Mouse (Mus musculus) spleen, embryonic (tissue): Measurements from ENCODE around the gene Atxn7l1.

Experiments used
- CTCF ChIA-PET: fragments of 350-600 bp; sonication (Branson Sonifier 250); formaldehyde crosslinking; loops from one replicate; lab custom pipeline; 2022; lab: Charles Lee

Atxn7l1 gene

DNA sequence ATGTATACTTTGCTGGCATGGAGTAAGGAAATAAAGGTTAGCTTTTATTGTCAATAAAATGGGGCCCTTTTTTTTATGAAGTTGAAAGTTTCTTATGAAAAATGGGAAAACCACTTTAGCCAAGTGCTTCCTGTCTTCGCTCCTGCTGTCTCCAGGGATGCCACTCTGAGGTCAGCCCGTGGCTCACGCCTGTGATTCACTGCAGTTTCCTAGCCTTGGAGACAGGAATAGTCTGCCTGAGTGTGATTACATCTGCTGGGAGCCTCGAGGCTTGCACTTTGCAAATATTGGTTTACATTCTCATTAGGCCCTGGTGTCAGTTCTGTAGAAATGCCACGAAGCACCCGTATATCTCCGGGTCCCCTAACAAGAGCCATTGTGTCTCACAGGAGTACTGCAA lies 74.7 kb downstream of the Atxn7l1 start:
- CTCF ChIA-PET: no interaction called here

DNA sequence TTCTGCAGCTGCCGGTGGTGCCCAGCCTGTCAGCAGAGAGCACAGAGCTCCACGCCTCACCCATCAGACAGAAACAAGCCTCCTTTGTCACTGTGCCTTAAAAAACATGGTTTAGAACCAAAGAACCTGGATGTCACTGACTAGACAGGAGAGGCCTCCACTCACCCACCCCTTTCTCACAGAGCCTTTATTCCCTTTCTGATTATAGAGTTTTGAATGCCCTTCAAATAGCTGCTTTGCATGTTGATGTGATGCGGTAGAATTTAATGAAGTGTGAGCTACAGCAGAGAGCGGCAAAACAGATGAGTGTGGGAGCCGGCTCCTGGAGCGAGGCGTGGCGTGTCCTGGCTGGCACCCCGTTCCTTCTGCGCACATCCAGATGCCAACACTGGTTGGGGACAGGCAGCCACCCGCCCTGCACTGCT lies 77.6 kb downstream of the Atxn7l1 start:
- CTCF ChIA-PET: no interaction called here

DNA sequence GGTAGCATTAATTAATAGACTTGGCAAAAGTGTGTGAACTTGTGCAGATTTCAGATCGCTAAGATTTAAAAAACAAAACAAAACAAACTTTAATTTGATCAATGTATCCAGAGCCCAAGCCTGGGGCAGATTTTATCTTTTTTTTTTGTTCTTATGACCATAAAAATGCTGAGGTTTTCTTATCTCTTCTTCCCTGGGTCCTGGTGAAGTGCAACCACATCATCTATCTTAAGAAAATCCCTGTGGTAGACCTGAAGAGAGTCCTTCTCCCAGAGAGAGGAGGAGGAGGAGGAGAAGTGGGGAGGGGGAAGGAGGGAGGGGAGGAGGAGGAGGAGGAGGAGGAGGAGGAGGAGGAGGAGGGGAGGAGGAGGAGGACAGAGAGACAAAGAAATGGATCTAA lies 78.5 kb downstream of the Atxn7l1 start:
- CTCF ChIA-PET: interaction anchor here (0.7 kb wide), 1 partner anchor 233 kb away, joined by 9 read pairs; no protein-coding TSS in a partner anchor

DNA sequence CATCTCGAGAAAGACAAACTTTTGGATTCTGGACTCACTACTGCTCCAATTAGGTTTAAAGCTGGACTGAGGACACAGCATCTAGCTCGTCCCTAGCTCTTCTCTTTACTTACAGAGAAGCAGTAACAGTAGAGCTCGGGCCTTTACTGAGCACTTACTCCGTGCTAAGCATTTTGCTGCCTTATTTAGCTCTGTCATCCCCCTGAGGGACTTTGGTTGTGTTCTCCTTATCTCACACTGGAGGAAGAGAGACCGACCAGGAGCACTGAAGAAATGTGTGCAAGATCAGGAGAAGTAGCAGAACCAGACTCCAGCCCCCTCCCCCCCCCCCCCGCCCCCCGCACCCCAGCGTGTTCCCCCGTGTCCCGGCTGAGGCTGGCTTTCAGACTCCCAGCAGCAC lies 79.1 kb downstream of the Atxn7l1 start:
- CTCF ChIA-PET: interaction anchor here (0.7 kb wide), 1 partner anchor 234 kb away, joined by 9 read pairs; no protein-coding TSS in a partner anchor

DNA sequence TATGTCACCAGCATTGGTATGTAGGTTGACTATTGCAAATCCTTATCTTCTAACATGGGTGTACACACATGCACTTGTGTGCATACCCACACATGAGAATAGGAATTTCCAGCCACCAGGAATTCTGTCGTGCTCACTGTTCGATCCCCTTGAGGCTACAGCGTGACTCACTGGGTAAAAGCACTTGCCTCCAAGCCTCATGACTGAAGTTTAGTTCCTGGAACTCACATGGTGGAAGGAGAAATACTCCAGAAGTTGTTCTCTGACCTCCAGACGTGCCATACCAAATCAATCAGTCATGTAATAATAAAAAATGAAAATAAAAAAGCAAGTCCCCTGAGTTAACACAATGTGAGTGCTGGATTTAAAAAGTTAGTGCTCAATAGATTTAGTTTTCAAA lies 87.8 kb downstream of the Atxn7l1 start:
- CTCF ChIA-PET: no interaction called here

DNA sequence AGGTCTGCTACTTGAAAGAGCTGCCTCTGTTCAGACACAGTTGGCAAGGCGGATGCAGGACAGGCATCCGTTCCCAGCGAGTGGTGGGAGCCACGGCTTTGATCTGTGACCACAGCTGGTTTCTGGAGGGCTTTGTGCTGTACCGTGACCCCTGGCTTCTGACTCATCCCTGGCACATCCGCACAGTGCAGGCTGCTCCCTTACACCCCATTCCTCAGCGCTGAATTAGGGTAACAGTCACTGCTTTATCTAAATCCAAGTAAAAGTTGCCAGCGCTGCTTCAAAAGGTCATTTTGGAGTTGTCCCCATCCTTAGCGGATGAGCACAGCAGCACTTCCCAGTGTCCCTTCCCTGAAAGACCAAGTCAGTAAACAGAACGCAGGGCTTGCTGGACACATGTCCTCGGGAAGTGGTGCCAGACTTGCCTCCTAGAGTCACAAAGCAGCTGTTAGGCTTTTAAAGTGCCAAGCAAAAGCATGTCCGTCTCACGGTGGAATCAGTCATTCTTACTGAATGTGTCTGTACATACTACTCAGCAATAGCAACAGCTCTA lies 88.4 kb downstream of the Atxn7l1 start:
- CTCF ChIA-PET: no interaction called here

DNA sequence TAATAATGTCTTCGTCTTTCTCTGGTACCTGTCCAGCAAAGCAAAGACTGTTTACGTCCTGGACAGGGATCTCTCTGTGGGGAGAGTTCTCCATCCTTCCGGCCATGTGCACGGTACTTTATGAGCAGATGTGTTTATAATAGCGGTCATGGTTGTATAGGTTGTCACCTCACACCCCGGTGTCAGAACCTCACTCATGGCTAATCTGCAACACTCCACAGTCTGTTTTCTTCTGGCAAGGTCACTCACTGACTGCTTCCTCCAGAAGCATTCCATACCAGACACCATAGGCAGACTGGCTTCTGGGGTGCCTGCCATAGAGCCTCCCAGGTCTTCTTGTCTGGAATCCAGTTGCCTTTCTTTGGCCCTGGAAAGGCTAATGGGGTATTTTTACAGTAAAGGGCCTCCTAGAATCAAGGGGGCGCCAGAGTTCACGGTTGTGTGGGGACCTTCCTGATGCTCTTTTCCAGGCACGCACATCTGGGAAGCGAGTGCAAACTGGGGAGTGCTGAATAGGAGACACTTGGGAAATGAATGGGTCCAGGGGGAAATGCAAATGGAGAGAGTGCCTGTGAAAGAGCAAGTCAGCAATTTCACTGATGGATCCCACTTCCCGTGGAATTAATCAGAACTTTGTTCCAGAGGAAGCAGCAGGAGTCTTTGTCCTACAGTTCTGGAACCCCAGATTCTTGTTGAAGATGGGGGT lies 89.0 kb downstream of the Atxn7l1 start:
- CTCF ChIA-PET: no interaction called here

DNA sequence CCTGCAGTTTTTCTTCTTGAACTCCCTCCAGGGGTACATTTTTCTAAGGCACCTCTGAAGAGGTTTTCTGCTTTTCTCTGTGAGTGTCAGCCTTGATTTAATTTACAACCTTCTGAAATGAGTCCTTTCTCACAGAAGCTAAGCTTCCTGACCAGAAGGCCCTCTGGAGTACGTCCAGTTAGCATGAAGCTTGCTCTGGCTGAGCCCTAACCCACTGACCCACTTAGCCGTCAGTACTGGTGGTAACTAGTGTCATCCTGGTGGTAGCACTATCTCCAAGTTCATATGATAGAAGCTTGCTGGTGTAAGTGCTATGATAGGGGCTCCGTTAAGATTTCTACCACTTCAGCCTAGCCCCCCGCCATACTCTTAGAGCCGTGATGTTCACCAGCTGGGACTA lies 89.6 kb downstream of the Atxn7l1 start:
- CTCF ChIA-PET: no interaction called here

DNA sequence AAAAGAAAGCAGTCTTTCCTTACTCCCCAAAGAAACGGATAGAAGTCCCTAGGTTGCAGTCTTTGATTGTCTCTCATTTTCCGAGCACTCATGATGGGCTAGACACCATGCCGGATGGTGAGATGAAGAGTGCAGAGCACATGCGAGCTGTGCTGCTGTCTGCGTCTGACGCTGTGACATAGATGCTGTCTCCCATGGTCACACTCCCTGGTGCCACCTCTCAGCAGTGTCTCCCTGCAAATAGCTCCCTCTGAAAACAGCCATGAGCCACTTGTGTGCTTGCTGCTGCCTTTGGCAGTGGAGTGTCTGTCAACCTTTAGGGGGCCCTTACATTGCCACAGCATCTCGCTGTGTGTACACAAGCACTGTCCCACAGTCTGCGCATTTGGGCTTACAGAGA lies 95.2 kb downstream of the Atxn7l1 start:
- CTCF ChIA-PET: no interaction called here

DNA sequence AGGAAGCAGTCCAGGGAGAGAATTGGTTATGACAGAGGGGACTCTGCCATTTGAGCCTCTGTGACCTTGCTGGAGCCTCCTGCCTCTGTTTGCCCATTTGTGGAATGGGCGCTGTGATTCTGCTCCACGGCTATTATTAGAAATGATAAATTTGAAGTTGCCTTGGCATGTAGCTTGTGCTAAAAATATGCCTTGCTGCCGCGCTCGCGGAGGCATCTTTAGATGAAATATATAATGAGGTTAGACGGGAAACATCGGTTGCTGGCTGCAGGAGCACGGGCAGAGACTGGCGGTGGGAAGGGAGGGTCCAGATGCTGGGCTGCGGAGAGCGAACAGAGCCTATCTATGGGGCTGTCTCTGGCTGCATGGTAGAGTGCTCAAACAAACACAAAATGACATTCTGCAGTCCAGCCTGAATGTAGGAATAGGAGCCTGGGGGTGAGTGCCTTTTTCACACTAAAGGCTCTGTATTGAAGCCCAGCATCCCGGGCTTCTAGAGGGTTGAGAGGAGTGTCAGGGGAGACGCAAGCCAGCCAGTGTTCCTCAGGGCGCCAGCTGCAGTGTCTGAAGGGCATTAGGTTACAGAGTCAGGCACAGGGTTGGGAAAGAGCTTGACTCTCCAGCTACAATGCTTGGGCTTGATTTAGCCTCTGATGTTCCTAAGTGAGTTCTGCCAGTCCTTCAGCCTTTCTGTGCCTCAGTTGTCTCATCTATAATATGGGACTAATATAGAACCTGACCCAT lies 96.8 kb downstream of the Atxn7l1 start:
- CTCF ChIA-PET: no interaction called here

DNA sequence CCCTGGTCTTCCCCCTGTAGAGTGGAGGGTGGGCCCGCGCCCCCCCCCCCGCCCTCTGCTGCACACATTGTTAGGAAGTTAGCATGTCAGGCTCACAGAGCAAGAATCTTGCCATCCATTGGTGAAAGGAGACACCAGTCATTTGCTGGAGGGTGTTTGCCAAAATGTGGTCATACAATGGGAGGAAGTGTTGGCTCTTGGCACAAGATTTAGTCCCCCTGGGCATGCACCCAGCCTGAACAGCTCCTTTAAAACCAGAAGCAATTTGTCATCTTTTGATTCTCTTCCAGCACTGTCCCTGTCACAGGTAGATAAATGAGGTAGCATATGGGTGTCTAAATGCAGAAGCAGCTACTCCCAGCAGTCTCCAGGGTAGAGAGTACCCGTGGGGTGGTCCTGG lies 98.0 kb downstream of the Atxn7l1 start:
- CTCF ChIA-PET: no interaction called here

DNA sequence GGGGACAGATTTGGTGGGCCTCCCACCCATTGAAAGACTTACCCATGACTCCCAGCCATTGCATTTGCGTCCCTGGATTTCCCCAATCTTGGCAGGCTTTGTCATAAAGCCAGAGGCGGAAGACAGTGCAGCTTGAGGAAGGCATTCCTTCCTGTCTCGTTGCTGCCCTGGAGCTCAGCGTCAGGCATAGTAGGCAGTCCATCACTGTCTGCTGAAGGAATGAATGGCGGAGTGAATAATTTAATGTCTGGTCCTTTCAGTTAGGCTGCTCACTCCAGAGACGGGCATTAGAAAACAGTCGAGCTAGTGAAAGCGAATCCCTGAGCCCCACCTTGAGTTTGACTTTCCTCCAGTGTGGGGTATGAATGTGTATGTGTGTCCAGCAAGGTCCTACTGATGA lies 99.4 kb downstream of the Atxn7l1 start:
- CTCF ChIA-PET: no interaction called here

DNA sequence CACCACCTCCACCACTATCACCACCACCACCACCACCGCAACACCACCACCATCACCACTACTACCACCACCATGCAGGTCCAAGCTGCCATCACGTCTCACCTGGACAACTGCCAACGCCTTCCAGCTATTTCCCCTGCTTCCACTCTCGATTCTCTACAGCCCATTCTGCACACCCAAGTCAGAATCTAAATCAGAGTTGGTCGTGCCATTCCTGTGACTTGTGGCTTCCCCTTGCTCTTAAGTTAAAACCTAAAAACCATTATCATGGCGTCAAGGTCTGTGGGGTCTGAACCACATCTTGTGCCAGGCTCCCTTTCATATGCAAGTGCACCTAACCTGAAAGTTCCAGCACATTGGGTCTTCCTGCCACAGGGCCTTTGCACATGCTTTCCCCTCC lies 102.7 kb downstream of the Atxn7l1 start:
- CTCF ChIA-PET: no interaction called here

DNA sequence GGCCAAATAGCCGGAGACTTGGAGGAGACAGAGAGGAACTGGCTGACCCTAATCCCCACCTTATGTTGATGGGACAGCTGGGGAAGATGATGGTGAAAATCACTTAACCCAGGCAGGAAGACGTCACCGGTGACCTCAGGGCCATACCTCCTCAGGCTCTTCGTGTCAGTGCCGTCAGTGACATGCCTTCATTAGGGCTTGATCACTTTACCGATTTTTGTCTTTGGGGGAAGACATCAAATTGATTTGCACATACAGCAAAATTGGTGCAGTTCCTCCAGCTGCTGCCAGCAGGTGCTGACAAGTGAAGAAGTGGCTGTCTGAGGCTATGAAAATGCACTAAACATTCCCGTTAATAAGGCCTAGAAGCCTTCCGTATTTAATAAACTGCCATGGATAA lies 103.9 kb downstream of the Atxn7l1 start:
- CTCF ChIA-PET: no interaction called here

DNA sequence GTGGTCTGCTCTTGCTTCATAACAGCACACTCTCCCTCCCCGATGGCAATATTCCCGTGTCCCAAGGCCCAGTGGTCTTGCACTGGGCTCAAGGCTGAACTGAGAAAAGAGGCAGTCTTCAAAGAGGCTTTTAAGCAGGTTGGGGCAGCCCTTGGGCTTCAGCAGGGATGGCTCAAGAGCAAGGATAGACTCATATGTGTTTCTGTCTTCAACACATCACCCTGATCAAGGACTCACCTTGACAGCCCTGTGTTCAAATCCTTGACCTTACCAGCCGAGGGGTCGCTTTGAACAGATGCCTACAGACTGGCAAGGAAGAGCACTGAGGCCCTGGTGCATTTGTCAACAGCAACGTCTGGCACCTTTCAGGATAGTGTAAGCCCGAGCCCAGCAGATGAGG lies 105.1 kb downstream of the Atxn7l1 start:
- CTCF ChIA-PET: no interaction called here

DNA sequence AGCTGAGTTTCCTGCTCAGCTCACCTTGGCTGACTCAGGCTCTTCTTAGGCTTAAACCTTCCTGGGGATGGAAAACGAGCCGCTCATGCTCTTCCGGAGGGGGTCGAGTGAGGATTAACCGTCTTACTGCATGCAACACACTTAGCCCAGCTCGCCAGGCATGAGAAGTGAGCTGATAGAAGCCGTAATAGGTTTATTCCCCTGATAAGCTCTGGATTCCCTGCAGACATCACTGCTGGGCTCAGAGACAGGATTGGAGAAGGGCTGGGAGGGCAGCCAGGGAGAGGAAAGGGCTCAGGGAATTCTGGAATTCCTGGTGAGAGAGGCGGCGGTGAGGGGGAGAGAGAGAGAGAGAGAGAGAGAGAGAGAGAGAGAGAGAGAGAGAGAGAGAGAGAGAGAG lies 105.7 kb downstream of the Atxn7l1 start:
- CTCF ChIA-PET: no interaction called here

DNA sequence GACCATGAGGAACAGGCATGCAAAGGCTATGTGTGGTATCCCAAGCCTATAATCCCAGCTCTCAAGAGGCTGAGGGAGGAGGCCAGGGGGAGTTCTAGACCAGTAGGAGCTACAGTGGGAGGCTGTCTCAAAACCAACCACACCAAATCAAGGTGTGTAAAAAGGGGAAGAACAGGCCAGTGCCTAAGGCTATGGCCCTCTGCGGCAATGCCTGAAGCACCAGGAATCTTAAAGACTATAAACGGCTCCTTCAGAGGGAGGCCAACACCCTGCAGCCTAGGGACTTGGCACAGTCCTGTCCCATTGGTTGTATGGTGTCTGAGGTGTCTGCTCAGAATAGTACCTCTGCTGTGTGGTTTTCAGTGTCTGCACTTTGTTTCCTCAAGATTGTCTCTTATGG lies 107.8 kb downstream of the Atxn7l1 start:
- CTCF ChIA-PET: interaction anchor here (0.5 kb wide), 1 partner anchor 1826 kb away, joined by 3 read pairs; no protein-coding TSS in a partner anchor

DNA sequence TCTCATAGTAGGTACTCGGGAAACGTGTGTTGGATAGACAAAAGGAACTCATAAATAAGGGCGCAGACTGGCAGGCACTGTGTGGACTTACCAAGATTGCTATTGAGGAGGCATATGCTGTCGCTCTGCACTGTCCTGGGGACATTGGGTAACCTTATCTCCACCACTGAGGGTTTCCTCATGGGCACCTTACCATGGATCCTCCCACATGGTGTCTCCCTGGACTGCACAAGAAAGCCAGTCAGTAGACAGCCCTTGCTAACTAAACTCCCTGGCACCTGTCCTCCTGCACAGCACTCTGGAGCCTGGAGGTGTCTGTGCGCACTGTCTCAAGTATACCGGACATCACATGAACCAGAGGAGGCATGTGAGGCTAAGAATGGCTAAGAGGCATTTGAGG lies 108.9 kb downstream of the Atxn7l1 start:
- CTCF ChIA-PET: no interaction called here

DNA sequence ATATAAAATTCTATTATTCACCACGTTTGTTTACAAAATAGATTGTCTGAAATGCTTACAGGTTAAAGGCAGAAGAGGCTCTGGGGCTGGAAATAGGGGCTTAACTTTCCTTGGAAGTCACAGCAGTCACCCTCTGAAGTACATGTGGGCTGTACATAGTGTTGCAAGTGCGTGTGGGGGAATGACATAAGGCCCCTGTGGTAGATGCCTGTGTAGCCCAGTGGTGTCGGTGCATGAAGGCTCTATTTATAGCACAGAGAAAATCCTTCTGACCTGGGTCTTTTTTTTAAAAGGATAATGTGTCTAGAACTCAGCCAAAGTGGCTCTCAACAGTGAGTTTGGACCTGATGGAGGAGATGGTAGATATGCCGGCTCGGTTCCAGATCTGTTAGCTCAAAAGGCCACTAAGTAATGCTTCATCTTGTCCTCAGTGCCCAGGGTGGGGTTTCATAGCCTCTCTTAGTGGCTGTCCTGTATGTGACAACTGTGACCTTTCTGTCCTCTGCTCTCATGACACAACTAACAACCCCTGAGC lies 111.6 kb downstream of the Atxn7l1 start:
- CTCF ChIA-PET: no interaction called here

DNA sequence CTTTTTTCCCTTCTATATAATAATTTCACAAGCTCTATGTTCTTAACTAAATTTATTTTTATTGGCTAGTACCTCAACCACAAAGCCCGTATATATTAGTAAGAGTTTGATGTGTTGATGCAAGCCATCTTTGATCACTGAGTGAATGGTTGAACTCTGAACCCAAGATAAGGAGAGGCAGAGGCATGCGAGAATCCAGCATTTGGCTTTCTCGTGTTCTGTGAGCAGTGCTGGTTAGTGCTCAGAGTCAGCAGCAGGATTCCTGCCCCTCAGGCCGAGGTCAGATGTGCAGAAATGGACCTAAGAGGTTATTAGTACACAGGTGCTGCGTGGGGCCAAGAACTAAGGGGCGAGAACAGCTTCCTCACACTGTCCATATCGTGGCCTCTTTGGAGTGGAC lies 113.1 kb downstream of the Atxn7l1 start:
- CTCF ChIA-PET: no interaction called here

DNA sequence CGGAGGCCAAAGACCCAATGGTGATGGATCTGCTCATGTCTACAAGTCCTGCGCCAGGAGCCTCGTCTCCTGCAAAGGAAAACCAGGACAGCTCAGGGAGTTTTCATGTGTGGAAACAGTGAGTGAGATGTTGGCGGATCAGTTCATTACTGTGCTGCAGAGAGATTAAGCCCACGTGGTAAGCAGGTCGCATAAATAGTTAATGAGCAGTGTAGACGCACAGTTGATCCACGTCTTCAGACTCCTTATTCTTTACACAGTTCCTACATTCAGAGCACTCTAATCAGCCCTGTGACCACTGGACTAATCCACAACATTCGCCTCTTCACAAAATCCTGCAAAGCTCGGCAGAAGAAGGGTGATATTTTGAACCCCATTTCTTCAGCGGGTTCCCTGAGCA lies 118.4 kb downstream of the Atxn7l1 start:
- CTCF ChIA-PET: no interaction called here

DNA sequence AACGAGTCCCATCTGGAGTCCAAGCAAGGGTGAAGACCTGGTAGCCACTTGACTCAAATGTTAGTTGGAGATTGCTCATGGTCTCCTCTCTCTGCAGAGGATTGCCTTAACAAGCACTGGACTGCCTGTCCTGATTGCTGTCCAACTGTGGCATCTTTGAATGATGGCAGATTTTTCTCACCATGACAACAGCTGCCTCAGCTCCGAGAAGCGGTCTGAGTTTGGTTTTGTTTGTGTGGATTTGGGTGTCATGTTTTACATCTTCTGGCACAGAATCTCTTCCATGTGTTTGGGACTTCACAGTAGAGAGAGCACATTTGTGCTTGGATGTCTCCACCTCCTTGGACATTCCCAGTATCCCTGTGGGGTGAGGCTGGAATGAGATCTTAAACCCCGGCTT lies 120.5 kb downstream of the Atxn7l1 start:
- CTCF ChIA-PET: no interaction called here

DNA sequence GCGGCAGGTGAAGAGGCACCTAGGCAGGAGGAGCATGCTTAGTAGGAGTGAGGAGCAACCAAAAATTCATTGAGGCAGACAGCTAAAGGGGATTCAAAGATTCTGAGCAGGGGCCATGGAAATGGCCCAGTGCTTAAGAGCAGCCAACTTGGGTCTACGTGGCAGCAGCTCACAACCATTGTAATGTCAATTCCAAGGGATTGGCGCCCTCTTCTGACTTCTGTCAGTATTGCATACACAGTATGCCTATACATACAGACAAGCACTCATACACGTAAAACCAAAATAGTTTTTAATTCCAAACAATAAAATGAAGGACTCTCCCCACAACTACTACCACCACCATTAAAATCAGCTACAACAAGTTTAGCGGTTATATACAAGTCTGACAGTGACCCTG lies 122.2 kb downstream of the Atxn7l1 start:
- CTCF ChIA-PET: no interaction called here
